Mouse (Mus musculus): ENCODE measurements around the gene Cpt1a.

DNA sequence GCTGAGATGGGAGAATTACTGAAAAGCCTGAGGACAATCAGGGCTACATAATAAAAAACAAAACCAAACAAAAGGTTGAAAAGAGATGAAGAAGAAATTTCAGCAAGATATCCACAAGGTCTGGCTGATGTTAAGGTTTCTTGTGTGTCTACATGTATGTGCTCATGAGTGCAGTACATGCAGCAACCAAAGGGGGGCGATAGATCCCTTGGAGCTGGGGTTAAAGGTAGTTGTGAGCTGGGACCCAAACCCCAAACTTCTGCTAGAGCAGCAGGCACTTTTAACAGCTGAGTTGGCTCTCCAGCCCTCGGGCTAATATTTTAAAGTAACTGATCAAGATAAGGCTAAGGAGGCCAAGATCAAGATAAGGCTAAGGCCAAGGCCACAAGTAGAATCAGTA, 51.9 kb downstream of the Cpt1a start:
- TF ChIP-seq POLR2A (IDR thresholded peaks at IDR 0.05; ENCODE audit: borderline replicate concordance, insufficient read depth, low read length), result no peak
- no peak for TF ChIP-seq CTCF (IDR thresholded peaks at IDR 0.05; ENCODE audit: borderline replicate concordance, insufficient read depth, low read depth, low read length)
